Mouse (Mus musculus) mature B cell (primary cell): Measurements from ENCODE around the gene Lasp1.
"Not testable (repeated sequence)": the region's sequence is repeated elsewhere in the genome, so short reads cannot be mapped to it uniquely, and the experiment has no call there.

ENCODE experiments used
- in situ Hi-C: fragments of 300-500 bp; cut with MboI; formaldehyde crosslinking; loops from 2 replicates; pipeline ENCODE4 v1.14.3; 2019

The Lasp1 gene

DNA sequence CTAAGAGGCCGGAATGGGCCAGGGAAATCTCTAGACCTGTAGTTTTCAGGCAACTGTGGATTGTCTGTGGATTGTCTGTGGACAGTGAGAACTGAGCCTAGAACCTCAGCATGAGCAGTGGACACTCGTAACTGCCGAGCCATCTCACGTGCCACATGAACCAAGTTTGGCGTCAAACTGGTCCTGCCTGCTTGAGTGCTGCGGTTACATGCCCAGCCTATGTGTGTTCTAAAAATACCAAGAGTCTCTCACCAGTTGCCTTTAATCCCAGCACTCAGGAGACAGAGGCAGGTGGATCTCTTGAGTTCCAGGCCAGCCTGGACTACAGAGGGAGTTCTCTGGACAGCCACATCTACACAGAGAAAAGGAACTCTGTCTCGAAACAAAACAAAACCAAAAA, 30.6 kb downstream of the Lasp1 start:
- in situ Hi-C loops: no loop called here

DNA sequence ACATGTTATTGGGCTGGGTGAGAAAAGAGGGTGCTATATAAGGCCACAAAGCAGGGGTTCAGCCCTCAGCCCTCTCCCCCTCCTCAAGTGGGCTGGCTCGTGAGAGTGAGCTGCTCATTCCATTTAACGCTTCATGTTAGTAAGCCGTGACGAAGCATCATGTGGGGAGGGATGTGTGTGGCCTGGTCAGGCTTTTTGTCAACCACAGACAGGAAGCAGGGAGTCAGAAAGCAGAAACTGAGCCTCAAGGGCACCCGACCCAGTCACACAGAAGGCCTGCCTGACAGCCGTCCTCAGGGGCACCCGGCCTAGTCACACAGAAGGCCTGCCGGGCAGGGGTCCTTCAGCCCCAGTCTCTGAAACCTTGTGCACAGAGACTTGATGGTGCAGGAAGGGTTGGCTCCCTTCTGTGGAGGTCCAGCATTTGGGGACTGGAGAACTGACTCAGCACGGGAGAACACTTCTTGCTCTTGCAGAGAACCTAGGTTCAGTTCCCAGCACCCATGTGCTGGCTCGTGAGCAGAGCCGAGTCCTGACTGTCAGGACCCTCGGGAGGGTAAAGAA, 31.2 kb downstream of the Lasp1 start:
- in situ Hi-C loops: no loop called here

DNA sequence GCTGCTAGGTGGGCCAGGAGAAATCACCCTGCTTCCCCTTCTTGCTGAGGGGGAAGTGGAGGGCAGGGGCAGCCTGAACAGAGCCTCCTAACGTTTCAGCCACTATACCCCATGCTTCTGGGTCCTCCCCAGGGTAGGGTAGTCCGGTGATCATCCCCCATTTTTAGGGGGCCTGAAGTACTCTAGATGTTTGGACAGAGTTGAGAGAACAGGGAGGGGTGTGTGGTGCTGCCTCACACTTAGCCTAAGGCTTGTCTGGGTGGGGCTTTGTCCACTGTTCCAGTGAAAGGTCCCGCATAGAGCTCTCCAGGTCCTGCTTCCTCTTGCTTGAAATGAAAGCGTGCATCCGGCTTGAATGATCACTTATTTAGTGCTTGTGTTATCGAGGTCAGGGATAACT, 31.7 kb downstream of the Lasp1 start:
- in situ Hi-C loops: no loop called here

DNA sequence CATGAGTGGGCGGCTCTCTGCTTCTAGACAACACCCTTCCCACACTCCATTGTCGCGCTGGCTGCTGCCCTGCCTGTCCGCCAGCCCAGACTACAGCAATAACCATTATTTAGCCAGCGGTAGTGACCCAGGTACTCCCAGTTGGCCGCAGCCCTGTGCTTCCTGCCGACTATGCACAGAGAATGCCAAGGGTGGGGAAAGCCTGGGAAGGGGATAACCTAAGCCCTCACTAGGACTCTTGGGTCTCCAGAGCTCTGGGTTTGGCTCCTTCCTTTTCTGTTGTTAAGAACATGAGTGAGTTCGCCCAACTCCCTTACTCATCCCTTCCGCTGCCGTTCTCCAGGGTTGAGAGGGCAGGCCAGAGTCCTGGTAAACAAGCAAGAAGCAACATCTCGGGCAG, 33.2 kb downstream of the Lasp1 start:
- in situ Hi-C loops: no loop called here

DNA sequence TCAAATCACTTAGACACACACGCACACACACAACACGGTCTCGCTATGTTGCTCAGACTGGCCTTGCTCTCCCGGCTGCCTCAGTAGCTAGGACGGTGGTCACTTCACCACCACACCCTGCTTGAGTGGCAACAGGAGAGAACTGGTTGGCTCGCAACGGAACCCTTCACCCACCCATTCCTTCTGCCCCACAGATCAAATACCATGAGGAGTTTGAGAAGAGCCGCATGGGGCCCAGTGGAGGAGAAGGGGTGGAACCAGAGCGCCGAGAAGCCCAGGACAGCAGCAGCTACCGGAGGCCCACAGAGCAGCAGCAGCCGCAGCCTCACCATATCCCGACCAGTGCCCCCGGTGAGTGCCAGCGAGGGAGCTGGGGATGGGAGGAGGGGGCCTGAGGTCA, 34.6 kb downstream of the Lasp1 start:
- in situ Hi-C loops: no loop called here

DNA sequence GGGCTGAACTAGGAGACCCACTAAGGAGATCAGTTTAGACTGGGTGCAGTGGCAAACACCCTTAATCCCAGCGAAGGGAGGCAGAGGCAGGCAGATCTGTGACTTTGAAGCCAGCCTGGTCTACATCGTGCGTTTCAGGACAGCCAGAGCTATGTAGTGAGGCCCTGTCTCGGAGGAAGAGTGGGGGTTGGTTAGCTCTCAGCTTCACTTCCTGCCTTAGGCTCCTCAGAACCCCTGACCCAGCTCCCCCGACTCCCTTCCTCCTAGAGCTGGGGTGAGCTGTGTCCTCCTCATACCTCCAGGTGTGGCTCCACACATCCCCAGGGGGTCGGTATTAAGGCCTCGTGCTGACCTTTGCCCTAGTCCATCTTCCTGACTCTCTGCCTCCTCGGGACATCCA, 37.7 kb downstream of the Lasp1 start:
- in situ Hi-C loops: no loop called here

DNA sequence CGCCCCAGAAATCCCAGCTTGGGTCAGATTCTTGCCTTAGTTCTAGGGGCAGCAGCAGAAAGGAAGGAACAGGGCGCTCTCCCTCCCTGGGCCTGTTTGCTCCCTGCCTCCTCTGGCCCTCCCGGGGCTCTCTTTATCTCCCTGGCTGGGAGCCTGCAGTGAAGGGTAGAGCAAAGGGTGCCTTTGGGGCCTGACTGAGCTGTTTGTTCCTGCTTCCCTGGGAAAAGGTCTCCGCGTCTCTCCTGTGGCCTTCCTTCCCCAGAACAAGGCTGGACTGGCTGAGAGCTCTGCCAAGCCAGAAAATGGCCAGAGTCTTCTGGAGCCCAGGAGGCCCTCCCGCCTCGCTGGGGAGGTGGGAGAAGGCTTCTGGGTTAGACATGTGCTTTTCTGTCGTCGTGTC, 38.3 kb downstream of the Lasp1 start:
- in situ Hi-C loops: not testable (repeated sequence)

DNA sequence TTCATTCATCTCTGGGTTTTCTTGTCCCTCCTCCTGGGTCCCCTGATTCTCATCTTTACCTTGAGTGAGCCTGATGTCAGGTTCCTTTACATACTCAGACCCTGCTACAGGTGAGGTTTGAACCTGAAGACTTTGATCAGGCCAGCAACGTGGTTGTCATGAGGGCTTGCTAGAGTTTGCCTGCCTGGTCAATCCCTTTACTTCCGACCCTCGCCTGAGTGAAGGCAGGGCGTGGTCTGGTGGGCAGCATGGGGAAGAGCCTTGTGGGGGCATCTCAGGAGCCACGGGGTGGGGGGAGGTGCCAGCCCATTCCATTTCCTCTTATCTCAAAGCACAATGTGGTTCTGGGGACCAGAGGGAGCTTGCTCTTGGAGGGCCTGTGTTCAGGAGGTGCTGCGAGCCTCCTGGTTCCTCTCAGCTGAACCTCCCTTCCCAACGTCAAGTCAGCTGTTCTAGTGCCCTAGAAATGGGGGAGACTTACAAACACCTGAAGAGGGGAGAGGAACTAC, 38.9 kb downstream of the Lasp1 start:
- in situ Hi-C loops: no loop called here

DNA sequence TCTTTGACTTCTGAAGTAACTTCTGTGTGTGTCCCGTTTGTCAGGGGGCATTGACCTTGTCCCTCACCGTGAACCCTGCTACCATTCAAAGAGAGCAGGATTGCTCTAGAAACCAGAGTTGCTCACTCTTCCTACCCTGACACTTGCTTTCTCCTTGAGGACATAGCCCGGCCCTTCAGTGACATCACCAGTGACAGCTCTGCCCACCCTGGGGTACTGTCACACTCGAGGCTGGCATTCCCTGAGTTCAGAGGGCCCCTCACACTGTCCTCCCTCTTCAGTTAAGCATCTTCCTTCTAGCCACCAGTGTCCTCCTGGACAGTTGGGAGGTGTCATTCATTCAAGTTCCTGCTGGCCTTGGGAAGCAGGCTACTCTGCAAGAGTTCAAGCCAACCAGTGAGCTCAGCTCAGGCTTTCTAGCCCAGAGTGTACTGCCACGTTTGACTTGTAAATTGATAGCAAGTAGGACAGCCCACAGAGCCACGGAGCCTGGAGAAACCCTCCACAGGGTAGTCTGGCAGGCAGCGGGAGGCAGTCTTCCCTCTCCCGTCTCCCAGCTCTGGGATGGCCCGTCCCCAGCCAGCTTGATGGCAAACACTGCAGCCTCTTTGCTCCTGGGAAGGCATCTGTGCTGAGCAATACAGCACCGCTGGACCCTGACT, 40.1 kb downstream of the Lasp1 start:
- in situ Hi-C loops: no loop called here

DNA sequence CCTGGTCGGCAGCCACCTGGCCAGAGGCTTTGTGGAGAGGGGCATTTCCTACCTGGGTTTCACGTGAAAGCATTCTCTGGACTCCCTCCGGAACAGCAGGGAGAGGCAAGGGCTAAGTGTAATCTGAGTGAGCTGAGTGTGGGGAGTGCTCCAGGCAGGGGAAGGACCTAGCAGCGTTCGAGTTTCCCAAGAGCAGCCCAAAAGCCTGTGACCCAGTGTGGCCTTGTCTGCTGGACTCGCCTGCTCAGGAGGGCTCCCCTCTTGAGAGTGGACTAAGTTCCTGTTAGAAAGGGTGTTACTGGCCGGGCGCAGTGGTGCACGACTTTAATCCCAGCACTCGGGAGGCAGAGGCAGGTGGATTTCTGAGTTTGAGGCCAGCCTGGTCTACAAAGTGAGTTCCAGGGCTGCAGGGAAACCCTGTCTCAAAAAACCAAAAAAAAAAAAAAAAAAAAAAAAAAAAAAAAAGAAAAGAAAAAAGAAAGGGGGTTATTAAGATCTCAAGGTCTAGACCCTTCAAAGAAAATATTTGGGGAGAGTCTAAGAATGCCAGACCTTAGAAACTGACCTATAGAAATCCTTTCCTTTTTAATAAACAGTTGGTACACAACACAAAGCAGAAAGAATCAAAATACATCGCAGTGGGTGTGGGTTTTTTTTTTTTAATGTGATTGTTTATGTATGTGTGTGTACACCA, 40.8 kb downstream of the Lasp1 start:
- in situ Hi-C loops: no loop called here

DNA sequence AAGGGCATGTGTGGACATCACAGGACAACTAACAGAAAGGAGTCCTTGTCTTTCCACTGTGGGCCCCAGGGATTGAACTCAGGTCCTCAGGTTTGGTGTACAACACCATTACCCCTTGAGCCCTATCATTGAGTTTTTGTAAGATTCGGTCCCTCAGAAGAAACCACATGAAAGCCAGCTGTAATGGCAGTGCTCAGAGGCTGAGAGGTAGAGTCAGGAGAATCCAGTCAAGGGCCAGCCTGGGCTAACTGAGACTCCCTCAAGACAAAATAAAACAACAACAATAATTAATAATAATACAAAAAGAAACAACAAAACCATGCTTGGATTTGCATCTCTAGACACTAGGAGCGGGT, 41.3 kb downstream of the Lasp1 start:
- in situ Hi-C loops: no loop called here

DNA sequence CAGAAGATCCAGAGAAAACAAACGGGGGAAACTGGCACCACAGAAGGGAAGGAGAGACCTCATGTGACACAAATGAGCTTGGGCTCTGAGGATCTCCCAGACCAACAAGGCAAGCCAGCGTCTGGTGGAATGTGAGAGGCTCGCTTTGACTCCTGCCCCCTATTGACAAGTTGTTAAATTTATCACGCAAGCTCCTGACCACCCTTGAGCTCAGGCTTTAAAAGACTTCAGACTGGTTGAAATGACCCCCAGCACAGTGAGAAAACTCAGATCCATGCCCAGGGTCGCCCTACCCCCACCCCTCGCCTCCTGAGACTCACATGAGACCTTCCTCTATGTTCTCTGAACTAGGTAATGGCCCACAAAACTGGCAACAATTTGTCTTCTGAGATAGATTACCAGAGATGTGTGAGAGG, 41.7 kb downstream of the Lasp1 start, which contains the start of gene B230217C12Rik:
B230217C12Rik (plus strand) TSS at position 242 of the 416 bp plus-strand sequence.
- in situ Hi-C loops: no loop called here

DNA sequence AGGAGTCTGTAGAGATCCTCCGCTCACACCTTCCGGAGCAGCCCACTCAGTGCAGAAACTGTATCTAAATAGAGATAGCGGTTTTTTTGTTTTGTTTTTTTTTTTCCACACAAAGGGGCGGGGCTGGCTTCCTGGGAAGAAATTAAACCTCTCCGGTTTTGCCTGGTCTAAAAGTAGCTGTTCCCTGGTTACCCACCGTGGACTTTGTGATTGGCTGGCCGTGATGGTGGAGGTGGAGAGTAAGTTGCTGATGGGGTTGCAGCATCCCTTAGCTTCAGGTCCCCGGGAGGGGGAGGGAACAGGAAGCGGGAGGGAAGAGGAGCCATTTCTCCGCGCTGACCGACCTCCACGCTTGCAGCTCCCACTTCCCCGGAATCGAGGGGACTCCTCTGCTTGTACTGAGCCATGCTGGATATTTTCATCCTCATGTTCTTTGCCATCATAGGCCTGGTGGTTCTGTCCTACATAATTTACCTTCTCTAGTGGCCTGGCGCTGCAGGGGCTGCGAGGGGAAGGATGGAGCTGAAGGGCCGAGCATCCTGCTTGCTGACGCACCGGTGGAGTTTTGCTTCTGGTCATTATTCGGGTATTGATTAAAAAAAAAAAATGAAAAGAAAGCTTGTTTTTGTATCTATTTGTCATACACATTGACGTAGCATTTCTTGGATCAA, 42.3 kb downstream of the Lasp1 start:
- in situ Hi-C loops: no loop called here

DNA sequence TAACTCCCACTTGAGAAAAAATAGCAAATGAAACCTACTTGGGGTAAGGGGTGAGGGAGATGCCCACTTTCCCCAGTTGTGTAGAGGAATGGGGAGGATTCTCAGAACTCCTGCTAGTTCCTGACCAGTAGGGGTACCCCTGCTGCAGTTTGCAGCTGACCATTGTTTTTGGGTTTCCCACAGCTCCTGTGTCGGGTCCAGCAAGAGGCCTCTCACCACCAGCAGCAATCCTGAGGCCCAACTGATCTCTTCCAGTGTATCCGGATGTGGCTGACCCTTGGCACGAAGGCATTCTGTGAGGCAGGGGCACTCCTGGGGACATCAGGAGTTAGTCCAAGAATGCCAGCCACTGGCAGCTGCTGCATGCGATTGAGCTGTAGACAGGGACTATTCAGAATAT, 43.2 kb downstream of the Lasp1 start:
- in situ Hi-C loops: no loop called here

DNA sequence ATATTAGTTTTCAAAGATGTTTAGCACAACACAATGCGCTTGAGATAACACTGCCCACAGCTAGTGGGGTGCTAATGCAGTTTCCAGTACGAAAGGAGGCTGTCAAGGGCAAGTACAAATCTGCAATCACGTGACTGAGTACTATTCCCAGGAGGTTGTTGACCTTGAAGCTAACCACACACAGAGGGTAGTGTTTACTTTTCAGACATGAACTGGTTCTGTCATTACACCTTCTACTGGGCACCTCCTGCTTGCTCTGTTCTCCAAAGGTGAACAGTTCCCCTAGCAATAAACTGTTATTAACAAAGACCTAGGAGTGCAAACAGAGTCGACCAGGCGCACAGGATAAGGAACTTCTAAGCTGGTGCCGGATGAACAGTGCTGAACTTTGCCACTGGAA, 51.6 kb downstream of the Lasp1 start:
- in situ Hi-C loops: no loop called here

DNA sequence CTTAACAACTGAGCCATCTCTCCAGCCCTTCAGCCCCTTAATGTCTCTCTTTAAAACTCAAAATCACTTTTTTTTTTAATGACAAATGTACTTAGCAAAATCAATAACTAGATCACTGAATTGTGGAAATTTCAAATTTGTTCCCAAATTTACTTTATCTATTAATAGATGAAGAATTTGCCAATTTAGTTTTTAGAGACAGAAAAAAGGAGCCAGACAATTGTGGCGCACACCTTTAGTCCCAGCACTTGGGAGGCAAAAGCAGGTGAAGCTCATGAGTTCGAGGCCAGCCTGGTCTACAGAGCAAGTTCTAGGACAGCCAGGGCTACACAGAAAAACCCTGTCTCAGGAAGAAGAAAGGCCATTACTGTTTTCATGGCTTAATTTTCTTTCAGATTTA, 52.8 kb downstream of the Lasp1 start:
- in situ Hi-C loops: no loop called here

DNA sequence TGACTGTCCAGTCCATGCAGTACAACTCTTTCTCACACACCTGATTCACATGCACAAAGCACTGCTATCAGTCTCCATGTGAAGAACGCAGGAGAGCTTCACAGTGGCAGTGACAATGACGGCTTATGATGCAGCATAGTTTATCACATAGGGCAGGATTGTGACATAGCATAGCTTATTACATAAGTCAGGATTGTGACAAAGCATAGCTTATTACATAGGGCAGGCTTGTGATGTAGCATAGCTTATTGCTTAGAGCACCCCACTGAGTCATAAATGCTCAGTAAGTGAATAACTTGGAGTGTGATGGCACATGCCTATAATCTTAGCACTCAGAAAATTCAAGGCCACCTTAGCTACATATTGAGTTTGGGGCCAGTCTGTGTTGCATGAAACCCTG, 56.7 kb downstream of the Lasp1 start:
- in situ Hi-C loops: no loop called here

DNA sequence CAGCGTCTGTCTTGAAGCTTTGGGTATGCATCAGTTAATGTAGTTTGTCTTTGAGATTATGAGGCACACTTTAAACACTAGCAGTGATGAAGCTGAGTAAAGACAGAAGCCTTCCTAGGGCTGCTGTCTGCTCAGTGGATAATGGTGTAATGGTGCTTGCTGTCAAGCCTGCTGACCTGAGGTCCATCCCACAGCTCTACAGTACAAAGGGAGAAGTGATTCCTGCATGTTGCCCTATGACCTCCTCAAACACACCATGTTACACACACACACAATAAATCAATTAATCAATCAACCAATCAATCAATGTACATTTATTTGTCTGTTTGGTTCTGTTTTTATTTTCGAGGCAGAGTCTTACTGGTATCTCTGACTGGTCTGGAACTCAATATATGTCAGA, 63.3 kb downstream of the Lasp1 start:
- in situ Hi-C loops: no loop called here

DNA sequence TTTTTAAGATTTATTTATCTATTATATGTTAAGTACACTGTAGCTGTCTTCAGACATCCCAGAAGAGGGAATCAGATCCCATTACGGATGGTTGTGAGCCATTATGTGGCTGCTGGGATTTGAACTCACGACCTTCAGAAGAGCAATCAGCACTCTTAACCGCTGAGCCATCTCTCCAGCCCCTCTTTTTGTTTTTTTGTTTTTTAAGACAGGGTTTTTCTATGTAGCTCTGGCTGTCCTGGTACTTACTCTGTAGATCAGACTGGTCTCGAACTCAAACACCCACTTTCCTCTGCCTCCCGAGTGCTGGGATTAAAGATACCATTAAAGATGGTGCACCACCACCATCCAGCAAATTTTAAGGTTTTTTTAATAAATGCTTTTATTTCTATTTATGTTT, 66.6 kb downstream of the Lasp1 start:
- in situ Hi-C loops: no loop called here

DNA sequence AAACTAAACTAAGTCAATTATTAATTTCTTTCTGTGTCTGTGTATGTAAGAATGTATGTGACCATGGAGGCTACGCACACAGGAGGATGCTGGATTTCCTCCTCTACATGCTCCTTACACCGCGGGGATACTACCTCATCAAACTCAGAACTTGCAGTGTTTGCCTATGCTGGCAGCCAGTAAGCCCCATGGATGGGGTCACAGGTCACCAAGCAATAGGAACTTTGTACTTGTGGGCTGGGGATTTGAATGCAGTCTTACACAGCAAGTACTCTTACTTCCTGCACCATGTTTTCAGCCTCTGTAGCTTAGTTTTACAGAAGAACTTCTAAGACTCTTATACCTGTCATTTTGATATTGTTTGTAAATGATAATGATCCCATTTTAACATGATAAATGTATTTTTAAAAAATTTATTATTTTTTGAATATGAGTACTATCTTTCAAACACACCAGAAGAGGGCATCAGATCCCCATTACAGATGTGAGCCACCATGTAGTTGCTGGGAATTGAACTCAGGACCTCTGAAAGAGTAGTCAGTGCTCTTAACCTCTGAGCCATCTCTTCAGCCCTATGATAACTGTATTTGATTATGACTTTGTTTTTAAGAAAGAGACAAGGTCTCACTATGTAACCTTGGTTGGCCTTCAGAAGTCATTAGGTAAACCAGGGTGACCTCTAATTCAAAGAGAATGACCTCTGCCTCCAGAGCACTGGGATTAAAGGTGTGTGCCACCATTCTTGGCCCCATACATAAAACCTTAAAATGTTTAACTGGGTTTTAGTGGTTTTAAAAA, 67.5 kb downstream of the Lasp1 start:
- in situ Hi-C loops: no loop called here

DNA sequence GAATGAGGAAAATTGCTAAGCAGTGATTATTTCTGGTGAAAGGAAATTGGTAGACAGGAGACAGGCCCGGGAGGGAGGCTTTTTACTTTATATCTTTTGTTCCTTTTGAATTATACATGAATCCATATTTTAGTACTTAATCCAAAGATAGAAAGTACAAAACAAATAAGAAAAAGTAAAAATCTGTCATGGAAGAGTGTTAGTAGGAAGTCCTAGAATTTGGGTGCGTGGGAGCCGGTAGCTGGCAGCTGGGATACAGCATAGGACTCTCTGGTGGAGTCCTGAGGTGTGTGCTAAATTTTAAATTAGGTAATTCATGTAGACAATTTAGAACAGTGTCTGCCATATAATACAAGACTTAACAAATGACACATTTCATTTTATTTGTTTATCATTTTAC, 68.8 kb downstream of the Lasp1 start:
- in situ Hi-C loops: no loop called here

DNA sequence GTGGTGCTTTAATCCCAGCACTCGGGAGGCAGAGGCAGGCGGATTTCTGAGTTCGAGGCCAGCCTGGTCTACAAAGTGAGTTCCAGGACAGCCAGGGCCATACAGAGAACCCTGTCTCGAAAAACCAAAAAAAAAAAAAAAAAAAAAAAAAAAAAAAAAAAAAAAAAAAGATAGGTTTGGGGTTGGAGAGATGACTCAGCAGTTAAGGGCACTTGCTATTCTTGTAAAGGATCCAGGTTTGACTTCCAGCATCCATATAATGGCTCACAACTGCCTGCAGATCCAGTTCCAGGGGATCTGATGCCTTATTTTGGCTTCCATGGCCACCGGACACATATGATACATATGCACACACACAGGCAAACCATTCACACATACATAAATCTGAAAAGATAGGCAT, 73.6 kb downstream of the Lasp1 start:
- in situ Hi-C loops: not testable (repeated sequence)
